Mouse (Mus musculus) liver, adult 2 months (tissue): ENCODE measurements at regions not wholly inside any gene's neighbourhood (a gene's known extent, or its start where the extent isn't known, plus 50 kb on each side); places are given as distances from the start of the nearest gene placed in this dataset.

Experiments used
- CTCF ChIP-seq: fragments of 200-500 bp; IDR thresholded peaks from 2 replicates; pipeline ENCODE4 v1.5.1; 2011; ENCODE audit warnings: low read depth, low read length, control low read depth
- POLR2A ChIP-seq: fragments of 200-500 bp; IDR thresholded peaks from 2 replicates; pipeline ENCODE4 v1.6.1; 2011; ENCODE audit warnings: low read length, control low read depth; ENCODE audit not compliant: insufficient read depth; ENCODE audit errors: extremely low read depth

DNA sequence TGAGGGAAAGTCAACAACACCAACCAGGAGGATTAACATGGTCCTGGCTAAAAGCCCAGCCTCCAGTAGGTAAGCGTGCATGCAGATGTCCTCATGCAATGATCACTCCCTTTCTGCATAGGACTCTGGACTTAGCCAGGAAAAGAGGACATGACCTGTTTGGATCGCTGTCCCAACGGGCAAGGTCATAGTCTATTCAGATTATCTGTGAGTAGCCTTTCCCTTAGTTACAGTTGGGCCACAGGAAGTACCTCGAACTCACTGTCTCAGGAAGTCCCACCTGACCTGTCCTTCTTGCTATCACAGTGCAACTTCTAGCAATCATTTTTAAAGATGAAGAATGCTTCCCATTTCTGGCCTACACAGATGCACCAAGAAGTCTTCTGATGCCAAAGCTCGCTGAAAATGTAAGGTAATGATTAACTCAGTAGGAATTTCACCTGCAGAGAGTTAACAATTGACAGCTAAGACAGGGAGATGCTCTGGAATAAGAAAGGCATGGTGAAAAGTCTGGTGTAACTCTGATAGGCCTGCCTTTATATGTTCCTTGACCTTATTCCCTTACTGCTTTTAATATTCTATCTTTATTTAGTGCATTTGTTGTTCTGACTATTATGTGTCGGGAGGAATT lies 280.1 kb downstream of the Inhba start:
- no peak for TF ChIP-seq CTCF
- TF ChIP-seq POLR2A = no peak
